Mouse (Mus musculus) thymus, postnatal 0 days (tissue): ENCODE data around the gene Tmem234. TPM values are rescaled to one million over a fixed set of nuclear protein-coding genes. Genes with fewer than 3 reads are reported as not detected.

Experiments used
- DNase-seq: peaks from one replicate; pipeline ENCODE4 v3.0.0-alpha.2; 2015; ENCODE audit warnings: low spot score
- polyA plus RNA-seq: library from polyadenylated mRNA; unstranded; fragments of >200 nt; fragmentation: Nextera tagmentation; extraction: Ambion mirVana; gene quantifications from 2 replicates; pipeline ENCODE4 v1.2.1, GENCODE M21; 2015

The Tmem234 gene
- polyA plus RNA-seq, 1 experiment from 2014 or later = 230 TPM

DNA sequence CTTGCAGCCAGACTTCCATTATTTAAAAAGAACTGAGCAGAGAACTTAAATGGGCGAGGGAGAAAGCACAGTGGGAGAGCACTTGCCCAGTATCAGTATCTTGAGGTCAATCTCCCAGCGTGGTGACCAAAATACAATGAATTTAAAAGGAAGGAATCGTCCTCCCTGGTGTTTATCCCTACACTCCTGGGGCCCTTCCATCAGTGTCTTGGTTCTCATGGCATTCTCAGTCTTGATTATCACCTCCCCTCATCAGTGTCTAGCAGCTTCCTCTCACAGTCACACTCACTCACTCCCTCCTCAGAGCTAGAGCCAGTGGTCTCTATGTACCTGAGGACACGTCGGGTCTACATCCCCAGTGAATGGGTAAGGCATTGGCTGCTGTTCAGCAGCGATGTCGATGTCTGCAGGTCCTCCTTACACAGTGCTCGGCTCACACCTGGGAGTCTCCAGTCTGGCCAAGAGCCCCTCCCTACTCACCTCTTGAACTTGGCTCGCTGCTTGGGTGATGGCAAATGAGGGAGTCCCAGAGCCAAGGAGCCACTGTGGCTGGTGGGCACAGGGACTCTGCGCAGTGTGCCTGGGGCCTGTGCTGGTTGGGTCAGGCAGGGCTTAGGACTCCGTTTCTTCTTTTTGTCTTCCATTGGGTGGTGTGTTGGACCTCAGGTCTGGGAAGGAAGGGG lies 21.8 kb downstream of the Tmem234 start:
- no peak for DNase-seq

- DNase-seq = no peak
These were observed 22.5 kb downstream of the Tmem234 start for GRCm38 (mm10) chr4:129622803-129623535.

DNA sequence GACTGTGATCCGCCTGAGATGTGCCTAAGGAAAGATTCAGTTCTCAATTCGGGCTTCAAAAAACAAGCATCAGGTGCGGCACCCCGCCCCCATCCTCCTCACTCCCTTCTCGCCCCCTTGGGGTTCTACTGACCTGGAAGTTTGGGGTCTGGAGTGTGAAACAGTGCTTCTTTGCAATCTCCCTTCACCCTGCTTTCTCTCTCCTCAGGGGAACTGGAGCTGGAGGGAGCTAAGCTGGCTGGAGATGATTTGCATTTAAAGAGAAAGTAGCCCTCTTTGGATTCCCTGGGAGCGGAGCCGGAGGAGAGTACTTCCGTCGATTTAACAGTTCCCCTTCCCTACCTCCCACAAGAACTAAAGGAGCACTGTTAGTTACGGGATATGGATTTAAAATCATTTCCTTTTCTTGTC lies 23.2 kb downstream of the Tmem234 start, which contains the start of gene Ccdc28b:
TSS of gene Ccdc28b (minus strand) at position 267 of the 411 bp plus-strand sequence.
- DNase-seq = peak; percentile 48

- peak; percentile 96 for DNase-seq
These were observed 24.0 kb downstream of the Tmem234 start for GRCm38 (mm10) chr4:129624281-129625028.

DNA sequence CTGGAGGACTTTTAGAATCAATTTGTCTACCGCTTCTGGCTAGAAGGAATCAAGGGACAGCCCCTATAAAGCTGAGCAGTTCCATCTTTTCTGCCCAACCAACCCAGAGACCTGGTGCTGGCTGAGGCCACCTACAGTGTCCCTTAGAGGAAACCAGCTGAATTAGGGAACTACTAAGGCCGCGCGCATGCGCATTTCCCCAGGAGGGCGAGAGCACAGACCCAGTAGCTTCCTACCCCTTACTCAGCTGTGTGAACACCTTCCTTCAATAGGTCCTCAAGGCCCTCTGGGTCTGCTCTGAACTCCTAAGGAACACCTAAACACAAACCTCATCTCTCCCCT lies 24.5 kb downstream of the Tmem234 start:
- DNase-seq = peak; percentile 86

GRCm38 (mm10) chr4:129625496-129625895 lies 25.0 kb downstream of the Tmem234 start:
- DNase-seq = no peak

DNA sequence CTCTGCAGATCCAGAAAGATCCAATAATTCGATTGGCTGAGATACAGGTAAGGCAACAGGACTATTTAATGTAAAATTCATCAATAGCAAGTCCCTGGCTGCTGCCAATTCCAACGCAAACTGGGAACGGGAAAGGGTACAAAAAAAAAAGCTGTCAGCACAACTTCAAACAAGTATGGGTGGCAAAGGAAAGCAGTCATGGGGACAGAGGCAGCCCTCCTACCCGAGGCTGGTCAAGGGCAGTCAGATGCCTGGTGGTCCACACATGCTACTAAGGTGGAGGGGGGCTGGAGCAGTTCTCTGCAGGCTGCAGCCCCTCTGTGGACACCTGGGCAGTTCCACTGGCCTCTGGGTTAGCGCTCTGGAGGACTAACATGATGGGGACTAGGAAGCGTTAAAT lies 25.6 kb downstream of the Tmem234 start:
- DNase-seq = no peak

DNA sequence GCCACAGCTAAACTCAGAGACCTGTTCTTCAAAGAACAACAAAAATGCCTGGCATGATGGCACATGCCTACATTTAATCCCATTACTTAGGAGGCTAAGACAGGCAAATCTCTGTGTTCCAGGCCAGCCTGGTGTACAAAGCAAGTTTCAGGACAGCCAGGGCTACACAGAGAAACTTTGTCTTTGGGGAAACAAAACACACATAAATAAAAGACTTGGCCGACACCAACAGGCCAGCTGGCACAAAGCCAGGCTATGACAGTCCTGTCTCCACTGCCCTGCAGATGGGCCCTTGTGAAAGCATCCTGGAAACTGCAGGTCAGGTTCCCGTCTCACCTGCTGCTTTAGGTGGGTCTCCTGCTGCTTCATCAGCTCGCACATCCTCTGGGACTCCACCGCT lies 30.5 kb downstream of the Tmem234 start:
- no peak for DNase-seq

GRCm38 (mm10) chr4:129631867-129632266 lies 31.4 kb downstream of the Tmem234 start:
- DNase-seq = no peak

DNA sequence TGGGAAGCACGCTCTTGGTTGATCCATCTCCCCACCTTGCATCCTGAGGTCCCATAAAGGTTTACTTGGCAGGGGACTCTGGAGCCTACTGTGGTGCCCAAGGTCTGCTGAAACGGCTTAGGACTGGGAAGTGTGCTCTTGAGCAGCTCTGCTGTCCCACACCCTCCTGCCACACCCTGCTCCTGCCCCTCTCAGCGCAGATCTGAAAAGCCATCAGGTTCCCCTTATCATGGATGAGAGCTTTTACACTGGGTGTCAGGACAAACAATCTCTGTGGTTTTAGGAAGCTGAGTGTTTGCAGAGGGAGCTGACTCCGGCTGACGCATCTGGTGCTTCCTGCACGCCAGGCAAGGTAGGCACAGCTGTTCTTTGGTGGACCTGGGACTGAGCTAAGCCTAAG lies 33.4 kb downstream of the Tmem234 start:
- no peak for DNase-seq

- DNase-seq = no peak
These were observed 38.8 kb downstream of the Tmem234 start for GRCm38 (mm10) chr4:129639221-129639620.

- no peak for DNase-seq
These were observed 39.7 kb downstream of the Tmem234 start for GRCm38 (mm10) chr4:129640101-129640637.

GRCm38 (mm10) chr4:129640638-129641467 lies 40.4 kb downstream of the Tmem234 start, which contains the start of gene Txlna:
TSS of gene Txlna (minus strand) at chr4:129641065.
- DNase-seq = peak; percentile 97

GRCm38 (mm10) chr4:129641756-129642155 lies 41.3 kb downstream of the Tmem234 start:
- DNase-seq = no peak

DNA sequence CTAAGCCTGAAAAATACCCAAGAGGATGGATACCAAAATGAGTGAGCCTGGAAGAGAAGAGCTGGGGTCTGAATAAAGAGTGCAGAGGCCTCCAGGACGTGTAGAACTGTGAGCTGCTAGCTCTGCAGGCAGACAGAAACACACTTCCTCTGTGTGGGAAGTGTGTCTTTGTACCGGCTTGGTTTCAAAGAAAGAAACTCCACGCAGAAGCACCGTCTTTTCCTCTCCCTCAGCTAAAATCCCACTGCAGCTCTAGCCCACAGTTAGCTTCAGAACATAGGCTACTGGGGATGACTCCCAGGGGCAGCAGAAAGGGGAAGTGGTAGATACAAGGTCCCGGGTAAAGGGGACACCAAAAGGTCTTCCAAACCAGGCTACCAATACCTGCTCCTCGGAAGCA lies 44.7 kb downstream of the Tmem234 start:
- no peak for DNase-seq

DNA sequence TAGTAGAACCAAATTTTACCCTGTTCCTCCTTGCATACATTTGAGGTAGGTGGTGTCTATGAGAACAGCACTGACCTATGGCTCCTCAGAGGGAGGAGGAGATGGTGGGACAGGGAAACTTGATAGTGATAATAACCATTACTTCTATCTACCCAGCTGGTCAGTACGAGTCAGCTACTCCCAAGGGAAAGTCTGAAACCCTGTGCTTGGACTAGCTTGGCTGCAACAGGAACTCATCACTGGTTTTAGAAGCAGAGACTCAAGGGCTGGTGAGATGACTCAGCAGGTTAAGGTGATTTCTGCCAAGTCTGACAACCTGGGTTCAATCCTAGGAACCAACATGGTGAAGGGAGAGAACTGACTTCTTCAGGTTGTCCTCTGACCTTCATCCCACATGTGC lies 48.2 kb downstream of the Tmem234 start:
- no peak for DNase-seq

DNA sequence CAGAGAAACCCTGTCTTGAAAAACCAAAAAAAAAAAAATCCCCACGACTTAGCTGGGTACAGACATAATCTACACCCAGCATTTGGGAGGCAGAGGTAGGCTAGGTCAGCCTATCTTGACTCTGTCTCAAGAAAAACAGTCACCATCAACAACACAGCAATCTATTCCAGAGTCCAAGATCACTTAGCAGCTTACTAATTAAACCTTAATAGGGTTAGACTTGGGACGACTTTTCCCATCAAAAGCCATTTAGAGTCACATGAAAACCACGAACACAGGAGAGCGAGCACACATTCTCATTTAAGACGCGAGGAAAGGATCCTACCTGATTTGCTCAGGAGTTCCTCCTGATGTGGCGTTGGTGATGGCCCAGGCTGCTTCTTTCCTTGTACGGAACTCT lies 49.9 kb downstream of the Tmem234 start:
- no peak for DNase-seq

DNA sequence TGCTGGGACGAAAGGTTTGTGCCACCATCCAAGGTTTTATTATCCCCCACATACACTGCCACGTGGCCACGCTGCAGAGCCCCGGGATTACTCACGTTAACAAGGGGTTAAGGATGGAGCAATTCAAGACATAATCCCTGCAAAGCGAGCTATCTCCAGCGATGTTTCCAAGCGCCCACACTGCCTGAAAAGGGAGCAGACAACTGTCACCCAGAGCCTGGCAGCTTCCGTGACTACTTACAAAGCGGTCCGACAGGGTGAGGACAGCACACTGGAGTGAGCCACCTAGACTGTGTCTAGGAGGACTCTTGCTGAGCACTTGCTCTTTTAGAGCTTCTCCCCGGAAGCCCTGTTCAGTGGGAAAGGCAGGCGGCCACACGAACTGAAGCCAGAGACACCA lies 54.3 kb downstream of the Tmem234 start:
- DNase-seq = no peak

DNA sequence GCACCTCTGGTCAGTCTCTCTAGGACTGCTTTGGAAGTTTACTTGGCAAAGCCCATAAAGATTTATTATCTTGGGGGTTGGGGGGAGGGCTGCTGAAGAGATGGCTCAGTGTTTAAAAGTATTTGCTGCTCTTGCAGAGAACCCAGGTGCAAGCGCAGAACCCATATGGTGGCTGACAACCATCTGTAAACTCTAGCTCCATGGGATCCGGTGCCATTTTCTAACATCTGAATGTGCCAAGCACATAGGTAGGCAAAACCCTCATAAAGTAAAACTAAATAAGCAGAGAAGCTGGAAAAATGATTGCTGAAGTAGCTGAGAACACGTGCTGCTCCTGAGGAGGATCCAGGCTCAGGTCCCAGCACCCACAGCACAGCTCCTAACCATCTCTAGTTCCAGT lies 61.1 kb downstream of the Tmem234 start:
- no peak for DNase-seq

DNA sequence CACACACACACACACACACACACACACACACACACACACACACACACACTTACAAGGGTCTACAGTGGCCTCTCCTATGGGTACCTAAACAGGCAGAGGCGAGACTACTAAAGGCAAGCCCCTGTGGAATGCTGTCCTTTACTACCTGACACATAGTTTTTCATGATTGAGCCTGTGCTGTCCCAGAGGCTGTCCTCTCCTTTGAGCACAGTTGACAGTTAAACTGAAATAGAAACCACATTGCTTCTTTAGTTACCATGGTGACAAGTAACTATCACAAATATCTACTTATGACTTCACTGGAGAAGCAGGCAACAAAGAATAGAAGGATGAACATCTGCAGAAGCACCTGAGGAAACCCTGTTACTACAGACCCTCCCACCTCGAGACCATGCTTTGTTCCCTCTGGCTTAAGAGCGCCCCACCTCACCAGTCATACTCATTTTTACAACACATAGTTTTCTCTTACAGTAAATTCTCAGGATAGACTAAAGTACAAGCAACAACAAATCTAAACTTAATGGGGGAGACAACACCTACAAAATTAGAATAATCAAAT lies 61.9 kb downstream of the Tmem234 start:
- DNase-seq = no peak
